8 mouse cellular contexts compared by ENCODE assay signal in genomic region chr1:56969364-56970360, GRCm38 (mm10). TPM values are rescaled to one million over a fixed set of nuclear protein-coding genes. Genes with fewer than 3 reads are reported as not detected.
DNase-seq lines count a peak whose midpoint lies in the region; ATAC-seq and TF ChIP-seq lines count a peak whose summit lies in the region.

No protein-coding gene starts in this region.

- peaks cover 3% of the 10 kb centered on the region for H3K4me1 ChIP-seq in lung, postnatal 0 days (ENCODE audit: insufficient read depth, low read depth, low read length)
- peaks cover 10% of the 10 kb centered on the region for H3K4me1 ChIP-seq in embryonic facial prominence, embryonic 13.5 days
- peaks cover 19% of the 10 kb centered on the region for H3K4me1 ChIP-seq in intestine, embryonic 15.5 days (replicated peaks)
- peaks cover 15% of the 10 kb centered on the region for H3K4me1 ChIP-seq in liver, embryonic 15.5 days (replicated peaks)
- H3K4me1 ChIP-seq in stomach, postnatal 0 days (replicated peaks; ENCODE audit: control insufficient read depth, insufficient read depth): 0 out of 2 replicates have a peak, but pooled peaks cover 3% of the 10 kb centered on the region

- WGBS in lung, postnatal 0 days: 7% methylated on average over 47 of the region's 47 CpGs
- 1% methylated on average over 47 of the region's 47 CpGs for WGBS in embryonic facial prominence, embryonic 13.5 days
- 5% methylated on average over 47 of the region's 47 CpGs for WGBS in intestine, embryonic 15.5 days
- WGBS in liver, embryonic 15.5 days (ENCODE audit: insufficient replicate concordance): 2% methylated on average over 47 of the region's 47 CpGs
- WGBS in stomach, postnatal 0 days: 5% methylated on average over 46 of the region's 47 CpGs

- no peak overlapping the region for H3K27ac ChIP-seq in lung, postnatal 0 days (ENCODE audit: low read length)
- peak overlapping the region; percentile 98 for H3K27ac ChIP-seq in embryonic facial prominence, embryonic 13.5 days
- H3K27ac ChIP-seq in intestine, embryonic 15.5 days: peak overlapping the region; percentile 22; the same call in 1 of the 2 replicates
- no peak overlapping the region for H3K27ac ChIP-seq in liver, embryonic 15.5 days (replicated peaks)
- no peak overlapping the region for H3K27ac ChIP-seq in stomach, postnatal 0 days (replicated peaks)

- no peaks in the 10 kb centered on the region for H3K36me3 ChIP-seq in lung, postnatal 0 days (ENCODE audit: insufficient read depth, low read length)
- no peaks in the 10 kb centered on the region for H3K36me3 ChIP-seq in embryonic facial prominence, embryonic 13.5 days
- H3K36me3 ChIP-seq in intestine, embryonic 15.5 days: no peaks in the 10 kb centered on the region
- no peaks in the 10 kb centered on the region for H3K36me3 ChIP-seq in liver, embryonic 15.5 days (replicated peaks)
- H3K36me3 ChIP-seq in stomach, postnatal 0 days (ENCODE audit: control insufficient read depth, insufficient read depth, low read length): no peaks in the 10 kb centered on the region

- H3K9me3 ChIP-seq in lung, postnatal 0 days (ENCODE audit: low read length): no peaks in the 10 kb centered on the region
- H3K9me3 ChIP-seq in embryonic facial prominence, embryonic 13.5 days: no peaks in the 10 kb centered on the region
- H3K9me3 ChIP-seq in intestine, embryonic 15.5 days: no peaks in the 10 kb centered on the region
- no peaks in the 10 kb centered on the region for H3K9me3 ChIP-seq in liver, embryonic 15.5 days (replicated peaks)
- H3K9me3 ChIP-seq in stomach, postnatal 0 days (ENCODE audit: control insufficient read depth, low read length): no peaks in the 10 kb centered on the region

- peak overlapping the region; percentile 11; the same call in 1 of the 2 replicates for H3K4me3 ChIP-seq in lung, postnatal 0 days (ENCODE audit: low read depth, low read length)
- H3K4me3 ChIP-seq in embryonic facial prominence, embryonic 13.5 days: peak overlapping the region; percentile 86
- H3K4me3 ChIP-seq in intestine, embryonic 15.5 days (replicated peaks): peak overlapping the region; percentile 75
- peak overlapping the region; percentile 18; the same call in 1 of the 2 replicates for H3K4me3 ChIP-seq in liver, embryonic 15.5 days (replicated peaks)
- H3K4me3 ChIP-seq in stomach, postnatal 0 days (ENCODE audit: low read depth, low read length): peak overlapping the region; percentile 22

- H3K27me3 ChIP-seq in lung, postnatal 0 days (replicated peaks; ENCODE audit: insufficient read depth, low read length): peaks cover 35% of the 10 kb centered on the region
- peaks cover 45% of the 10 kb centered on the region for H3K27me3 ChIP-seq in embryonic facial prominence, embryonic 13.5 days
- peaks cover 14% of the 10 kb centered on the region for H3K27me3 ChIP-seq in intestine, embryonic 15.5 days (replicated peaks)
- H3K27me3 ChIP-seq in liver, embryonic 15.5 days: peaks cover 73% of the 10 kb centered on the region
- H3K27me3 ChIP-seq in stomach, postnatal 0 days (ENCODE audit: control insufficient read depth, insufficient read depth, low read length): peaks cover 16% of the 10 kb centered on the region; the same call in 1 of the 2 replicates

- H3K4me2 ChIP-seq in lung, postnatal 0 days (replicated peaks; ENCODE audit: low read depth, low read length): peak overlapping the region; percentile 42
- peak overlapping the region; percentile 85 for H3K4me2 ChIP-seq in embryonic facial prominence, embryonic 13.5 days
- peak overlapping the region; percentile 95 for H3K4me2 ChIP-seq in intestine, embryonic 15.5 days (replicated peaks)
- peak overlapping the region; percentile 48 for H3K4me2 ChIP-seq in liver, embryonic 15.5 days
- H3K4me2 ChIP-seq in stomach, postnatal 0 days (replicated peaks; ENCODE audit: low read depth): peak overlapping the region; percentile 41

- intact Hi-C loops in left cerebral cortex, postnatal 4 days (cut with DNase I): loop anchor here (10.0 kb wide), 1 partner anchor 715 kb away; no protein-coding TSS in a partner anchor

- no peak for TF ChIP-seq CTCF in lung, postnatal 0 days (IDR thresholded peaks at IDR 0.05)
- TF ChIP-seq CTCF in stomach, postnatal 0 days (IDR thresholded peaks at IDR 0.05; ENCODE audit: low read depth): no peak

- TF ChIP-seq EP300 in lung, postnatal 0 days (IDR thresholded peaks at IDR 0.05): no peak
- no peak for TF ChIP-seq EP300 in stomach, postnatal 0 days (optimal IDR thresholded peaks at IDR 0.05)

- no peak for DNase-seq in lung, postnatal 0 days (ENCODE audit: low spot score)
- DNase-seq in lung, adult 18-20 months: no peak
- peak; percentile 57 for DNase-seq in stomach, postnatal 0 days (ENCODE audit: low spot score)
- DNase-seq in left cerebral cortex, postnatal 4 days: no peak
- DNase-seq in c-Kit-positive CD71-positive TER-119-positive erythroid progenitor cells, embryonic 14.5 days (ENCODE audit: low spot score): no peak

- ATAC-seq in lung, postnatal 0 days: no peak
- ATAC-seq in embryonic facial prominence, embryonic 13.5 days (ENCODE audit: insufficient number of reproducible peaks, insufficient read depth, low FRiP score, low TSS enrichment, low read depth): no peak; the same call in 1 of the 2 replicates
- ATAC-seq in intestine, embryonic 15.5 days: peak; percentile 75
- ATAC-seq in liver, embryonic 15.5 days (ENCODE audit: insufficient read depth): no peak
- ATAC-seq in stomach, postnatal 0 days (ENCODE audit: low FRiP score, low TSS enrichment): 0 out of 2 replicates have a peak, but pooled peaks have one; percentile 11

- no peak overlapping the region for H3K9ac ChIP-seq in lung, postnatal 0 days (replicated peaks; ENCODE audit: low read depth)
- H3K9ac ChIP-seq in embryonic facial prominence, embryonic 13.5 days: peak overlapping the region; percentile 98
- H3K9ac ChIP-seq in intestine, embryonic 15.5 days: peak overlapping the region; percentile 30; the same call in 1 of the 2 replicates
- H3K9ac ChIP-seq in liver, embryonic 15.5 days: no peak overlapping the region
- no peak overlapping the region for H3K9ac ChIP-seq in stomach, postnatal 0 days (ENCODE audit: low read length)

RNA-seq across cellular contexts. Expression of gene Satb2, which starts 8.8 kb away (rescaled TPM):
- polyA plus RNA-seq in lung, postnatal 0 days (2015; fragmentation: Nextera tagmentation; extraction: Ambion mirVana): 0.17 TPM in 2 replicates
- 19.4 and 23.9 TPM in 2 replicates for polyA plus RNA-seq in embryonic facial prominence, embryonic 13.5 days (2015; fragmentation: Nextera tagmentation; extraction: Ambion mirVana)
- 2.7 and 2.9 TPM in 2 replicates for polyA plus RNA-seq in intestine, embryonic 15.5 days (2015; fragmentation: Nextera tagmentation; extraction: Ambion mirVana)
- 0.02 TPM in 1 of 2 replicates, not detected in the other for polyA plus RNA-seq in liver, embryonic 15.5 days (2015; fragmentation: Nextera tagmentation; extraction: Ambion mirVana)
- 0.13 and 0.17 TPM in 2 replicates for polyA plus RNA-seq in stomach, postnatal 0 days (2015; fragmentation: Nextera tagmentation; extraction: Ambion mirVana)
- 100 to 1,000 TPM; 265 to 341 TPM for total RNA-seq in left cerebral cortex, postnatal 4 days (2021)

Comparison
In these comparisons a context has a peak if more than half of its experiments do, and no peak if none do; other contexts are left out.
1. ATAC-seq: peak in intestine, embryonic 15.5 days (single experiment) and stomach, postnatal 0 days (single experiment); none in lung, postnatal 0 days (single experiment), embryonic facial prominence, embryonic 13.5 days (single experiment) and liver, embryonic 15.5 days (single experiment).
2. H3K27ac ChIP-seq: peak in embryonic facial prominence, embryonic 13.5 days (single experiment) and intestine, embryonic 15.5 days (single experiment); none in lung, postnatal 0 days (single experiment), liver, embryonic 15.5 days (single experiment) and stomach, postnatal 0 days (single experiment).
3. H3K4me2 ChIP-seq: peak in every context shown above with its lines; median percentile 95 in intestine, embryonic 15.5 days; 85 in embryonic facial prominence, embryonic 13.5 days; 48 in liver, embryonic 15.5 days; 42 in lung, postnatal 0 days; 41 in stomach, postnatal 0 days.
4. H3K4me3 ChIP-seq: peak in every context shown above with its lines; median percentile 86 in embryonic facial prominence, embryonic 13.5 days; 75 in intestine, embryonic 15.5 days; 22 in stomach, postnatal 0 days; 18 in liver, embryonic 15.5 days; 11 in lung, postnatal 0 days.
5. H3K9ac ChIP-seq: peak in embryonic facial prominence, embryonic 13.5 days (single experiment) and intestine, embryonic 15.5 days (single experiment); none in lung, postnatal 0 days (single experiment), liver, embryonic 15.5 days (single experiment) and stomach, postnatal 0 days (single experiment).